Mouse (Mus musculus): ENCODE data around the gene Acad12. TPM values are rescaled to one million over a fixed set of nuclear protein-coding genes. Genes with fewer than 3 reads are reported as not detected.

The Acad12 gene
- polyA plus RNA-seq, 1 experiment: 4.5 TPM

DNA sequence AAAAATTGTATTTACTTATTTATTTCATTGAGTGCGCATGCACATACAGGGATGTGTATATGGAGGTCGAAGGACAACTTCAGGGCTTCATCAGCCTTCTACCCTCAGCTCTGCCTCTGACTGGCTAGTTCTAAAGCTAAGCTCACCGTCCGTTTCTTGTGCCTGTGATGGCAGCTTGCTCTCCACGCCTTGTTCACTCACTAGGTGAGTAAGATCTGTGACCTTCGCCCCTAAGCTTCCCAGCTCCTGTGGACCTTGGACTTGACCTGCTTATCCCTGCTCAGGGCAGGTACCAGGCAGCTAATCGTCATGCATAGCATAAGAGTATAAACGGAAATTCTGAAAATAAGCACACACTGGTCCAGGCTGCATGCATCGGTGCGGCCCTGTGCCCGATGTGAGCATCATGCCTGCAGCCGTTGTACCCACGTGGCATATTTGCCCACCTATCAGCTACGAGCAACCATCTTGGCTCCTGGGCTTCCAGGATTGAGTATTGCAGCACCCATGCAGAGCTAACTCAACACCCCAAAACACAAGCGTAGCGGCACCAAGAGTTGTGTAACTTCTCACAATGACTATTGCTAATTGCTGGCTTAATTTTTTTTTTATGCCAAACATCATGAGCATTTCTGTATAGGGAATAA is 52.6 kb downstream of the Acad12 start:
- Histone ChIP-seq H3K4me1 (ENCODE audit: control insufficient read depth, insufficient read depth, low read length) (no peaks in the 10 kb centered on the region), H3K27ac (ENCODE audit: insufficient read depth, low read length) (no peak overlapping the region), H3K4me3 (ENCODE audit: insufficient read depth, low read length) (no peak overlapping the region)
- no peak for TF ChIP-seq POLR2A (IDR thresholded peaks at IDR 0.05; ENCODE audit: extremely low read depth, insufficient read depth, low read length)
- no peak for TF ChIP-seq CTCF (IDR thresholded peaks at IDR 0.05; ENCODE audit: extremely low read depth, insufficient read depth, low read length)

DNA sequence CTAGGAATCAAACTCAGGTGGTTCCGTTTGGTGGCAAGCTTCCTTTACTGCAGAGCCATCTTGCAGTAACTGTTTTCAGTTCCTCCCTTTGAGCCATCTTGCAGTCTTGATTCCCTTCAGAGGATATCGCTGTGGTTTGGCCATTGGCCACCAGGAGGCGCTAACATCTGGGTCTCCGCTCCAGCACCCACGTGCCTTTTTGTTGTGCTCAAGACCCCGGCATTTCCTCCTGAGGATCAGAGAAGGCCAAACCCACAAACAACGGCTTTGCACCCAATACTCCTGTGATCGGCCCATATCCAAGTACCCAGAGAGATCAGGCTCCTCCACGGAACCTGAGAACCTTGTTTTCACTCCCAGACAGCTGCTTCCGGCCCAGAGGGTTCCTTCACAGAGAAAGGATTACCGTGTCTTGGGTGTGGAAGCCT is 54.3 kb downstream of the Acad12 start:
- Histone ChIP-seq H3K27ac (ENCODE audit: insufficient read depth, low read length) (no peak overlapping the region), H3K4me3 (ENCODE audit: insufficient read depth, low read length) (no peak overlapping the region), H3K4me1 (ENCODE audit: control insufficient read depth, insufficient read depth, low read length) (no peaks in the 10 kb centered on the region)
- TF ChIP-seq POLR2A (IDR thresholded peaks at IDR 0.05; ENCODE audit: extremely low read depth, insufficient read depth, low read length) (no peak), CTCF (IDR thresholded peaks at IDR 0.05; ENCODE audit: extremely low read depth, insufficient read depth, low read length) (peak; percentile 76)

DNA sequence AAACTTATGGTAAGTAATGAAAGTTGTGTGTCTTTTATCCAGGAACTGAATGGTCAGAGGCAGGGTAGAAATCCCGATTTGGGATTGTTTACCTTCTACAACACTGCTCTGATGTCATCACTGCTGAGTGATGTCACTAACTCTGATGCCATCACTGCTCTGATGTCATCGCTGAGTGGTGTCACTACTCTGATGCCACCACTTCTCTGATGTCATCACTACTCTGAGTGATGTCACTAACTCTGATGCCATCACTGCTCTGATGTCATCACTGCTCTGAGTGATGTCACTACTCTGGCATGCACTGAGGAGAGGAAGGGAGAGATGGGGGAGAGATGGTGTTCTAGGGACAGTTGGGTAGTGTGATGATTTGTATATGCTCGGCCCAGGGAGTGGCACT is 56.3 kb downstream of the Acad12 start:
- TF ChIP-seq CTCF (IDR thresholded peaks at IDR 0.05; ENCODE audit: extremely low read depth, insufficient read depth, low read length) (no peak), POLR2A (IDR thresholded peaks at IDR 0.05; ENCODE audit: extremely low read depth, insufficient read depth, low read length) (no peak)
- no peak overlapping the region for H3K4me3 ChIP-seq (ENCODE audit: insufficient read depth, low read length)
- no peaks in the 10 kb centered on the region for H3K4me1 ChIP-seq (ENCODE audit: control insufficient read depth, insufficient read depth, low read length)
- no peak overlapping the region for H3K27ac ChIP-seq (ENCODE audit: insufficient read depth, low read length)

DNA sequence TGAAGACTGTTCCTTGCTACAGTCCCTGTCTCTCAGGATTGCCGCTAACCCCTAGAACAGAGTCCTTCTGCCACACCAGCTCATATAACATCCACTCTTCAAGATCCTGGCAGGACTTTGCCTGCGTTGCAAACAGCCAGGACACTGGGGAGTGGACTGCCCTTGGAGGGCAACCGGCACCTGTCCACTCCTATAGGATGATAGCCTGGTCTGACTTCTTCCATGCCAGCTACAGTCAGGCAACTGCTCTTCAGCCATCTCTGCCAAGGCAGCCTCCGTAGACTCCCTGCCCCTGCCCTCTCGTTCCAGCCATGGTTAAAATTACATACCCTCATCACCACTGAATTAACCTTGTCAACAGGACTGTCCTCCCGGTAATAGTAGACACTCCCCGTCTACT is 69.5 kb downstream of the Acad12 start:
- no peak overlapping the region for H3K27ac ChIP-seq (ENCODE audit: insufficient read depth, low read length)
- H3K4me1 ChIP-seq (ENCODE audit: control insufficient read depth, insufficient read depth, low read length): peaks cover 2% of the 10 kb centered on the region; the same call in 1 of the 2 replicates
- no peak overlapping the region for H3K4me3 ChIP-seq (ENCODE audit: insufficient read depth, low read length)
- no peak for TF ChIP-seq CTCF (IDR thresholded peaks at IDR 0.05; ENCODE audit: extremely low read depth, insufficient read depth, low read length)
- no peak for TF ChIP-seq POLR2A (IDR thresholded peaks at IDR 0.05; ENCODE audit: extremely low read depth, insufficient read depth, low read length)

- H3K4me1 ChIP-seq (ENCODE audit: control insufficient read depth, insufficient read depth, low read length): peaks cover 4% of the 10 kb centered on the region; the same call in 1 of the 2 replicates
- H3K27ac ChIP-seq (ENCODE audit: insufficient read depth, low read length): no peak overlapping the region
- TF ChIP-seq POLR2A (IDR thresholded peaks at IDR 0.05; ENCODE audit: extremely low read depth, insufficient read depth, low read length) (no peak), CTCF (IDR thresholded peaks at IDR 0.05; ENCODE audit: extremely low read depth, insufficient read depth, low read length) (no peak)
- no peak overlapping the region for H3K4me3 ChIP-seq (ENCODE audit: insufficient read depth, low read length)
These were observed 71.7 kb downstream of the Acad12 start for GRCm38 (mm10) chr5:121547084-121547483.

Other genes with a start within 250 kb of the Acad12 start
- gene Trafd1, start 233.3 kb downstream of the Acad12 start, polyA plus RNA-seq (2012; rRNA removed): 124 and 134 TPM in 2 replicates
- gene Naa25, start 221.0 kb downstream of the Acad12 start, polyA plus RNA-seq (2012; rRNA removed): 21.6 TPM in 2 replicates
- 6.8 and 10.7 TPM in 2 replicates for gene Tmem116, start 167.0 kb downstream of the Acad12 start, polyA plus RNA-seq (2012; rRNA removed)
- 92.1 and 101 TPM in 2 replicates for gene Erp29, start 166.4 kb downstream of the Acad12 start, polyA plus RNA-seq (2012; rRNA removed)
- not detected in 2 replicates for gene Adam1b, start 115.5 kb downstream of the Acad12 start, polyA plus RNA-seq (2012; rRNA removed)
- gene Adam1a, start 73.5 kb downstream of the Acad12 start, polyA plus RNA-seq (2012; rRNA removed): 17.3 and 18.9 TPM in 2 replicates
- 0.40 TPM in 1 of 2 replicates, not detected in the other for gene Gm42878, start 73.5 kb downstream of the Acad12 start, polyA plus RNA-seq (2012; rRNA removed)
- 94.9 and 100 TPM in 2 replicates for gene Mapkapk5, start 73.0 kb downstream of the Acad12 start, polyA plus RNA-seq (2012; rRNA removed)
- gene Aldh2, start 25.1 kb downstream of the Acad12 start, polyA plus RNA-seq (2012; rRNA removed): 198 TPM in 2 replicates
- gene Acad10, start 41.6 kb upstream of the Acad12 start, polyA plus RNA-seq (2012; rRNA removed): 4.6 and 5.0 TPM in 2 replicates
- gene Brap, start 41.6 kb upstream of the Acad12 start, polyA plus RNA-seq (2012; rRNA removed): 51.8 and 57.5 TPM in 2 replicates
- 136 and 139 TPM in 2 replicates for gene Atxn2, start 92.4 kb upstream of the Acad12 start, polyA plus RNA-seq (2012; rRNA removed)
- 19.4 and 19.6 TPM in 2 replicates for gene Sh2b3, start 218.7 kb upstream of the Acad12 start, polyA plus RNA-seq (2012; rRNA removed)
- 12.9 and 13.2 TPM in 2 replicates for gene Pheta1, start 230.0 kb upstream of the Acad12 start, polyA plus RNA-seq (2012; rRNA removed)

Data from cortical plate, adult 2 months (tissue).